Mouse (Mus musculus) monocyte, adult 2 months (primary cell): ENCODE data around the gene Gm37240.

Experiments
- DNase-seq, 2 experiments: peaks; one replicate each; pipeline ENCODE4 v3.0.0; 2022; ENCODE audit warnings: low spot score in 2 of 2, low read depth in 1 of 2

Gene Gm37240

DNA sequence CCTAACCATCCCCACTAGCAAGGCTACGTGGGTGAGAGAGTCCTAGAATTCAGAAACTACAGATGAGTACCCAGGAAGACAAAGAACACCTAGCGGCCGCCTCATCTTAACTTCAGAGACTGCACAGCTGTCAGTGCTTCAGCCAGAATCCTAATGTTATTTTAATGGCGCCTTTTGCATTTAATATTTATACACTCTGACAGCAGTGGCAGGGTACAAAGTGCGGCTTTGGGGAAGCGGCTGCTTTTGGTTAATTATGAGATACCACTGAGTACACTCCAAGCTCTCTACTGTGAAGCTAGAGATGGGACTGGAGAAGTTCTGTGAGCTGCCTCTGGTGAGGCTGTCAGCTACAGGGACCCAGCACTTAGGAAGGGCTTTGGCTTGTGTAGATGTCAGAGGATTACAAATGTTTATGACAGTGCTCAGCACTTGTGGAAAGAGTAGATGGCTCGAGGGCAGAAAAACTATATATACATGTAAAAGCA lies 241.8 kb downstream of the Gm37240 start:
- no peak for DNase-seq

DNA sequence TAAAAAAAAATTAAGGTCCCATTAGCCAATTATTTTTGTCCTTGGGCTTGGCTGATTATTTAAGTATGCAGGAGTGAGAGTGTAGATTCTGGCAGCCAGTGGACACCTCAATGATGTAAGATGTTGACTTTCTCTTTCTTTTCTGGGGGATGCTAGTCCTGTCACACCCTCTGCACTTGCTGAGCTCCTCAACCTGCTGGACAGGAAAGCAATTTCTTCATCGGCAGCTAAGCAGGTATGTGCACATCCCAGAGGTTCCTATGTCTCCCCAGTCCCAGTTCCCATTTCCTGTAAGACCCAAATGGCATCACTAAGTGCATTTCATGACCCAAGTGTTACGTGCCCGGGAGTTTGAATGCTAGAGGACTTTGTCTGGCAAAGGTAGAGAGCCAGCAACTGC lies 242.5 kb downstream of the Gm37240 start:
- no peak for DNase-seq

DNA sequence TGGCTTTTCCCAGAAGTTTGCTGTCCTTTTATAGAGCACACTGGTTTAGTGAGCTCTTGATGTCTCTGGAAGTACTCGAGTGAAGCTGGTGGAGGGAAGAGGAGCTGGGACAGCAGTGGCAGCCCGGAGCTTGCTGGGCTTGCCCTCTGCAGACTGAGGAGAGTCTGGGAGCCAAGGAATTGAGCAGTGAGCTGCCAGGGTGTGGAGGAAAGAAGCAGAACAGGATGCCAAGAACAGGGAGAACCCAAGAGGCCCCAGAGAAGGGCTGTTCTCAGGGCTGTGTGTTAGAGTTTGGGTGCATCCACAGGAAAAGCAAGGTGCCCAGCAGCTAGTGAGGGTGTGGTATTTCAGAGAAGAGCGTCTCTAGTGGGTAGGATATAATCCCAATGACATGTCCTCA lies 245.6 kb downstream of the Gm37240 start:
- DNase-seq, result no peak

- DNase-seq, result no peak
Measured at GRCm38 (mm10) chr3:85636716-85637447, 250.4 kb downstream of the Gm37240 start.

DNA sequence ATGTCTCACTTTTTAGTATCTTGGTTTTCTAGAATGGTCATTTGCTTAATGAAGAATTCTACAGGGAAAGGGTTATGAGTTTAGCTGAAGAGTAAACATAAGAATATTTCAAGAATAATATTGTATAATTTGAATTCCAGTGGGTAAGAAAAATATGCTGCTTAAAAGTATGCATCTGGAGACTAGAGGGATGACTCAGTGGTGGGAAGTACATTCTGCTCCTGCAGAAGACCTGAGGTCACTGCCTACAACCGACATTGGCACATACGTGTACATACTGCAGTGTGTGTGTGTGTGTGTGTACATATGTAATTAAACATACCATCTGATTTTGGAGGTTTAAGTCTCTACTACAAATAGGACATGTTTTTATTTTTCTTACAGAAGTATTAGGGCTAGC lies 251.7 kb downstream of the Gm37240 start:
- DNase-seq, result no peak

DNA sequence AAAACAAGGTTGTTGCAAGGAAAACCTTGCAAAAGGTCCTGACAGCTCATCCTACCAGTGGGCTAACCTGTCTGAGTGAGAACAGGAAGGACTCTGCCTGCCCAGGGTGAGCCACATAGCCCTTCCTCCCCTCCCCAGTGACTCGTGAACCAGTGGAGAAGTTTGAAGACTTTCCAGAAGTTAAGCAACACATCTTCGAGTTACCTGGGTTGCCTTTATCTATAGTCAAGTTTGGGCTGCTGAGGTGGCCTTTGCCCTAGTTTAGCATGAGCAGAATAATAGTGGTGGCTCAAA lies 252.2 kb downstream of the Gm37240 start:
- DNase-seq, result no peak

- no peak for DNase-seq
Measured at GRCm38 (mm10) chr3:85634389-85635125, 252.8 kb downstream of the Gm37240 start.

- no peak for DNase-seq
Measured at GRCm38 (mm10) chr3:85633733-85634132, 253.6 kb downstream of the Gm37240 start.

DNA sequence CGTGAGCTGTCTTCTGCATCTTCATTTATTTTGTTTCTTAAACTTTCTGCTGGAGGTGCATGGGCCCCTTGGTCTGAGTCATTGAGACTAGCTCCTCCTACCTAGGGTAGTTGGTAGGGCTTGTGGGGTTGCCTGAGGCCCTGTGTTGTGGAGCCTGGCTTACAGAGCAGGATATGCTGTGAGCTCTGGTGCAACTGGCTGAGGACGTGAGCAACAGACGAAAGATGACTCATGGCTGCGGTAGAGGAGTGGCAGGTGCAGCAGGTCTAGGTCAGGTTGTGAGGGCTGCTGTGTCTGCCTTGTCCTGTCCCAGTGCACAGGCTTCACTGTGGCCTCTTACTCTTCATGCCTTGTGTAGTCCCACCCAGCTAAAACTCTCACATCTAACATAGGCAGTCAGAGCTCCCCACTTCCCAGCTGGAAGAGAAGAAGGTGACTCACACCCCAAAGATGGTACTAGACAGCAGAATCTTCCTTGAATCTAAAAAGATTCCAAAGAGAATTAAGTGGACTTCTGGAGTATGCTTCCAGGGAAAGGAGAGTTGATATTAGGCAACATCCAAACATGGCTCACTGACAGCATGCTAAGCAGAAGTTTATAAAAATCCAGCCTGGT lies 257.3 kb downstream of the Gm37240 start:
- DNase-seq, result no peak

DNA sequence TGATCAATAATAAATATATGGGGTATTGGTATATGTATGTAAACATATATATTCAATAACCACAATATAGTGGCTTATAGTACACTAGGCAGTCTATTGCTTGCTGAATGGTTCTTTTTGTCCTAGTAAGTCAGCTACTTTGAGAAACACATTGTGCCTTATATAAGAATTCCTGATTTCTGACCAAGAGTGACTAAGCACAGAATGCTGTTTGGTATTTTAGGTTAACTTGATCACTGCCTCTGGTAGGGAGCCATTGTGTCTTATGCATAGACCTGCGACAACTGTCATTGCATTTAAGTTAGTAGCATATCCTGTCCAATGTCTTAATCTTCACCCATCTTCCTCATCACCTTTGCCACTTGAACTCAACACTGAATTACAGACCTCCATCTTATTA lies 267.6 kb downstream of the Gm37240 start:
- no peak for DNase-seq

GRCm38 (mm10) chr3:85619345-85619744 lies 268.0 kb downstream of the Gm37240 start:
- DNase-seq, result no peak

DNA sequence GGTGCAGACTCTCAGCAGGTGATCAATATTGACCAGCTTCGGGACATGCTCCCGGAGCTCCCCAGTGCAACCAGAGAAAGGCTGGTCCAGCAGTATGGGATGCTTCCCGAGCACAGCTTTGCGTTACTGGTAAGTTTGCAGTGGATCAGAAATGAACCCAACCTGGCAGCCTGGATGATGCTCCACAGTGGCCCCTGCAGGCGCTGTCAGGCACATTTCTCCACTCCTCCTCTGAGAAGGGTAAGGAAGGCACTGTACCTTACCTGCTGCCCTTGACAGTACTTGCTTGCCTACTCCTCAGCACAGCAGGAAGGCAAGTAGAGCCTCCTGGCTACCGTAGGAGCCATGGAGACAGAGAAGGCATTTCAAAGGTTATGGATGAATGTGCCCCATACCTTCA lies 268.4 kb downstream of the Gm37240 start:
- no peak for DNase-seq

GRCm38 (mm10) chr3:85616389-85616788 lies 270.9 kb downstream of the Gm37240 start:
- no peak for DNase-seq

DNA sequence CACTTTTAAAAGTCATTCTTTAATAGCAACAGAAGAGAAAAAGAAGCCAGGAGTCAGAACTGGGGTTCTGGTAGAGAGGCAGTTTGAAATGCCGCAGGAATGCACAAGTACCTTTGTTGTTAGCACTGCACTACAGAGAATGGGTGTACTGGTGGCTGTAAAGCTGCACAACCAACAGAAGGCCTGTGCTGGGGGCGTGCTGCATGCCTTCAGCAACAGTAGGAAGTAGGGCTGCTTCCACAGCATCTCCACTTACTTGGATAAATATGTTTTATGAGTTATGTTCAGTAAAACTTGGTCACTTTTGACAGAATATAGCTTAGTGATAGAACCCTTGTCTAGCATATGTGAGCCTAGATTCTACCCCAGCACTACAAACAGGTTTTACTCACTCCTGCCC lies 279.6 kb downstream of the Gm37240 start:
- no peak for DNase-seq

- DNase-seq, result no peak
Measured at GRCm38 (mm10) chr3:85606912-85607311, 280.4 kb downstream of the Gm37240 start.

- no peak for DNase-seq
Measured at GRCm38 (mm10) chr3:85603811-85604210, 283.5 kb downstream of the Gm37240 start.

GRCm38 (mm10) chr3:85601841-85602305 lies 285.4 kb downstream of the Gm37240 start:
- no peak for DNase-seq

- DNase-seq, result no peak
Measured at GRCm38 (mm10) chr3:85599526-85599925, 287.8 kb downstream of the Gm37240 start.

GRCm38 (mm10) chr3:85594452-85594851 lies 292.9 kb downstream of the Gm37240 start:
- DNase-seq, result no peak

GRCm38 (mm10) chr3:85592640-85593252 lies 294.6 kb downstream of the Gm37240 start:
- DNase-seq, result no peak

DNA sequence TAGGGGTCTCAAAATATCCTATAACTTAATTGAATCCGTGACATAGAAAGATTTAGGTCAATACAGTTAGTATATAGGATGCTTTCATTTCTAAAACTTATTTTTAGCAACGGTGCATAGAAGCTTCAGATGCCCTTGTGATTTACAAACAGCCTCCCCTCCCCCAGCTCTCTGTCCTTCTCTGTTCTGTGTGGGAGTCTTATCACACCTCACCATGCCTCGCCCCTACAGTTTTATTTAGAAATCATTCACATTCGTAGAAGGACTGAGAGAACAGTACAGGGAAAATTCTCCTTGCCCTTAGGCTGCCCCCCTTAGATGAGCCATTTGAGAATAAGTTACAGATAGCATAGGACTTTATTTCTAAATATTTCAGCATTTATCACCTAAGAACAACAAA lies 295.3 kb downstream of the Gm37240 start:
- no peak for DNase-seq
